Mouse (Mus musculus): ENCODE measurements at regions not wholly inside any gene's neighbourhood (a gene's known extent, or its start where the extent isn't known, plus 50 kb on each side); places are given as distances from the start of the nearest gene placed in this dataset.

GRCm38 (mm10) chr5:77468467-77468866, 60.6 kb upstream of the Igfbp7 start:
- Histone ChIP-seq H3K4me2 (no peak overlapping the region), H3K4me1 (no peaks in the 10 kb centered on the region), H3K9ac (no peak overlapping the region), H3K9me3 (replicated peaks) (no peaks in the 10 kb centered on the region), H3K36me3 (ENCODE audit: poor library complexity, severe bottlenecking) (no peaks in the 10 kb centered on the region), H3K27me3 (no peaks in the 10 kb centered on the region), H3K27ac (no peak overlapping the region), H3K4me3 (no peak overlapping the region)
- 70% methylated on average over 15 of the region's 15 CpGs for WGBS
- no peak for ATAC-seq

DNA sequence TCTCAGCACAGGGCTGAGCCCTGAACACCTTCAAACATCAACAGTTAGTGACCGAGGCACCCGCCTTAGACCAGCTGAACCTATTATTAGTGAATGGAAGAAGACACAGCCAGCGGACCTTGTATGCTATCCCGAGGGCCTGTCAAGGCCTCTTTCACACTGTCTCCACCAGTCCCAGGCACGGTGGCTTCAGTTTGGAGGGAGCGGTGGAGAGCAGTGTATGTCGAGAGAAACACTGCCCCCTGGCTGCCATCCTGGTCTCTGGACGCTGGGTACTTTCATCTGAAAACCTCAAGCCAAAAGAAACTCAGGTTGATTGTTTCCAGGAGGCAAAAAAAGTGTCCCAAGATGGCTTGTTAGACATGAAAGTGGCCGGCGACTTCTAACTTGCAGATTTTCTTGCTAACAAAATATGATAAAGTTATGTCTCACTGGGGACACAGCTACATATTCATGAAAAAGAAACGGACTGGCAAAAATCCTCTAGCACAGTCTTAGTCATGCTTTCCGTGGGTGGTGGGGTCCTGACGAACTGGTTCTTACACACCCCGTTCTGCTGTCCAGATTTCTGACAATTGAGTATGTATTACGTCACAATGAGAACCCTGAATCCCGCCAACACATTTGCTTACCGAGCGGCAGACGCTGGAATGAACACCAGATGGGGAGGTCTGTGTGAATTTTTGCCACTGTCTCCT, 57.2 kb upstream of the Igfbp7 start:
- Histone ChIP-seq H3K4me1 (no peaks in the 10 kb centered on the region), H3K36me3 (ENCODE audit: poor library complexity, severe bottlenecking) (no peaks in the 10 kb centered on the region), H3K9me3 (replicated peaks) (no peaks in the 10 kb centered on the region), H3K9ac (no peak overlapping the region), H3K27me3 (no peaks in the 10 kb centered on the region), H3K27ac (no peak overlapping the region), H3K4me2 (no peak overlapping the region), H3K4me3 (no peak overlapping the region)
- no peak for ATAC-seq
- 62% methylated on average over 19 of the region's 19 CpGs for WGBS

DNA sequence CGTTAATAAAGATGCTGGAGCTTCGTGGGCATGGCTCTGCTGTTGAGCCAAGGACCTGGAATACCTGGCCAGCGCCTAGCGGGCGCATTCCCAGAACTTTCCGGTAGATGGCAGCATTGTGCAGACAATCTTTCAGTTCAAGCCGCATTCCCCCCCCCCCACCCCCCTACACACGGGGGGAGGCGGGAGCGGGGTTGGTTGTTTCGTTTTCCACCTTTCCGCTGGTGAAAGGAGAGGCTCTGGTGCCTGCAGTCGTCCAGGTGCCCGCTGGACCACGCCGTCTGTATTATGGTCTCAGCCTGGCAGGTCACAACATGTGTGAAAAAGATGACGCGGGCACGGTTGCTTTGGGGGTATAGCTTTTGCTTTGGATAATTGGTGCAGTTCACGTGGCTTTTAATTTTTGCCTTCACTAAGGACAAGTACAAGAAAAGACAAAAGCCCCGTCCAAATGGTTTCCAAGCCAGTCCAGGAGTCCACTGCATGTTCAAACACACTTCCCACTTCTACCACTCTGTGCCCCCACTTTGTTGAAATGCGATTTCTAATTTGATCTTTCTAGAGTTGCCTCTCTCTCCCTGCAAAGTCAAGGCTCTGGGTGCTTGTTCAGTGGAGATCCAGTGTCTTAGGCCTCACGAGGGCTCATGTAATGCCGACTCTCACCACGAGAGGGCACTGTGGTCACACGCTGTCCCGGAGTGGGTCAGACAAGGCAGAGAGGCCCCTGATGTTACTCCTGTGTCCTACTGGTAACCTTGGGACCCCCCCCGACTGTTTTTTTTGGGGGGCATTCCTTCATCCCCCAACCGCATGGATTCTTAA, 52.3 kb upstream of the Igfbp7 start:
- peaks cover 3% of the 10 kb centered on the region; the same call in 1 of the 2 replicates for H3K27me3 ChIP-seq
- under 1% methylated on average over 29 of the region's 29 CpGs for WGBS
- peak; percentile 94 for ATAC-seq
- peak overlapping the region; percentile 58 for H3K9ac ChIP-seq
- H3K36me3 ChIP-seq (ENCODE audit: poor library complexity, severe bottlenecking), result no peaks in the 10 kb centered on the region
- H3K4me1 ChIP-seq, result no peaks in the 10 kb centered on the region
- peak overlapping the region; percentile 70 for H3K27ac ChIP-seq
- H3K4me2 ChIP-seq, result peak overlapping the region; percentile 60
- peak overlapping the region; percentile 49 for H3K4me3 ChIP-seq
- H3K9me3 ChIP-seq (replicated peaks), result no peaks in the 10 kb centered on the region
